Mouse (Mus musculus): ENCODE data around the gene Atoh7. TPM values are rescaled to one million over a fixed set of nuclear protein-coding genes. Genes with fewer than 3 reads are reported as not detected.

The Atoh7 gene
- polyA plus RNA-seq, 1 experiment from 2014 or later = 0.34 TPM

DNA sequence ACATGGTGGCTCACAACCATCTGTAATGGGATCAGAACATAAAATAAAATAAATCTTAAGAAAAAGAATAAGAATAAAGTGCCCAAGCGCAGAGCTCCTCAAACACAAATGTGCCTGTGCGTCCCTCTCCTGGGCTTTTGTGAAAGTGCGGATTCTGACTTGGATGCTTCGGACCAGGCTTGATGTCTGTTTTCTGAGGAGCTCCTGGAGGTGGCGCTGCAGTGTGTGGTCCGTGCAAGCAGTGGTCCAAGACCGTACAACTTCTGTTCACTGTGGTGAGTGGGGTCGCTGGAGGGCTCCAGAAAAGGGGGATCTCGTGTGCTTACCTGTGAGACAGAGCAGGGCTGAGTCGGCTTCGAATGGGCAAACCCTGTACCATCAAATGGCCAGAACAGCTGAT is 25.9 kb downstream of the Atoh7 start:
- H3K4me1 ChIP-seq (replicated peaks; ENCODE audit: control insufficient read depth, insufficient read depth, low read length) = no peaks in the 10 kb centered on the region
- peak; percentile 40 for DNase-seq (ENCODE audit: low spot score)
- WGBS = 30% methylated on average over 11 of the region's 11 CpGs
- no peak overlapping the region for H3K27ac ChIP-seq (ENCODE audit: low read depth, low read length)
- no peaks in the 10 kb centered on the region for H3K27me3 ChIP-seq (ENCODE audit: control insufficient read depth, insufficient read depth, low read length)
- no peak for ATAC-seq (ENCODE audit: low FRiP score)
- H3K36me3 ChIP-seq (ENCODE audit: control insufficient read depth, insufficient read depth, low read length) = no peaks in the 10 kb centered on the region
- no peak overlapping the region for H3K4me2 ChIP-seq (replicated peaks; ENCODE audit: low read depth, low read length)
- H3K4me3 ChIP-seq (ENCODE audit: low read depth, low read length) = no peak overlapping the region
- no peaks in the 10 kb centered on the region for H3K9me3 ChIP-seq (ENCODE audit: control insufficient read depth, low read length)
- no peak overlapping the region for H3K9ac ChIP-seq (ENCODE audit: low read depth, low read length)

DNA sequence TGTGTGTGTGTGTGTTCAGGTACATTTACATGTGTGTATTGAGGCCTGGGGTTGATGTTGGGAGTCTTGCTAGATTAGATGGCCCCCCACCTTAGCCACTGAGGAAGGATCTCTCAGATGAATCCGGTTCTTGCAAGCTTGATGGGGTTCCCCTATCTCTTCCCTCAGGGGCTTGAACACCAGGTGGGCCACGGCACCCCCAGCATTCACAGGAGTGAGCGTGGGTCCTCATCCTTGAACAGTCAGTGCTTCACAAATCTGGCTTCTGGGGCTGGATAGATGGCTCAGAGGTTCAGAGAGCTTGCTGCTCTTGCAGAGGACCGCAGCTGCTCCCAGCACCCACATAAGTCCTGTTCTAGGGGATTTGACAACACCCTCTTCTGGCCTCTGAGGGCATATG is 26.7 kb downstream of the Atoh7 start:
- Histone ChIP-seq H3K9ac (ENCODE audit: low read depth, low read length) (no peak overlapping the region), H3K27ac (ENCODE audit: low read depth, low read length) (no peak overlapping the region), H3K4me3 (ENCODE audit: low read depth, low read length) (no peak overlapping the region), H3K36me3 (ENCODE audit: control insufficient read depth, insufficient read depth, low read length) (no peaks in the 10 kb centered on the region), H3K27me3 (ENCODE audit: control insufficient read depth, insufficient read depth, low read length) (no peaks in the 10 kb centered on the region), H3K4me1 (replicated peaks; ENCODE audit: control insufficient read depth, insufficient read depth, low read length) (no peaks in the 10 kb centered on the region), H3K9me3 (ENCODE audit: control insufficient read depth, low read length) (no peaks in the 10 kb centered on the region), H3K4me2 (replicated peaks; ENCODE audit: low read depth, low read length) (no peak overlapping the region)
- DNase-seq (ENCODE audit: low spot score) = no peak
- WGBS = 81% methylated on average over 4 of the region's 4 CpGs
- no peak for ATAC-seq (ENCODE audit: low FRiP score)

DNA sequence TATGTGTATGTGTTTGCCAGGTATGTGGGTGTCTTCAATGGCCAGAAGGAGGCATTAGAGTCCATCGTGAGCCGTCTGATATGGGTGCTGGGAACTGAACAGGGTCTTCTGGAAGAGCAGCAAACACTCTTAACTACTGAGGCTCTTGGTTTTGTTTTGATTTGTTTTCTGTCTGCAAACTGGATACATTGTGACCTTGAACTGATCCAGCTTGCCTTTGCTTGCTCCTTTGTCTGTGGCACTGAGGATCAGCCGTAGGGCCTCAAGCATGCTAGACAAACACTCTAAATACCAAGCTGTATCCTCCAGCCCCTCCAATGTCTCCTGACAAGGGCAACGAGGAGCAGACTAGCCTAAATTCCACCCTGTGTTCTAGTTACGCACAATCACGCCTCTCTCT is 27.7 kb downstream of the Atoh7 start:
- Histone ChIP-seq H3K4me3 (ENCODE audit: low read depth, low read length) (no peak overlapping the region), H3K9ac (ENCODE audit: low read depth, low read length) (no peak overlapping the region), H3K4me1 (replicated peaks; ENCODE audit: control insufficient read depth, insufficient read depth, low read length) (no peaks in the 10 kb centered on the region), H3K27ac (ENCODE audit: low read depth, low read length) (no peak overlapping the region), H3K9me3 (ENCODE audit: control insufficient read depth, low read length) (no peaks in the 10 kb centered on the region), H3K27me3 (ENCODE audit: control insufficient read depth, insufficient read depth, low read length) (no peaks in the 10 kb centered on the region), H3K36me3 (ENCODE audit: control insufficient read depth, insufficient read depth, low read length) (no peaks in the 10 kb centered on the region), H3K4me2 (replicated peaks; ENCODE audit: low read depth, low read length) (no peak overlapping the region)
- WGBS = 94% methylated on average over 6 of the region's 6 CpGs
- ATAC-seq (ENCODE audit: low FRiP score) (no peak), DNase-seq (ENCODE audit: low spot score) (no peak)

DNA sequence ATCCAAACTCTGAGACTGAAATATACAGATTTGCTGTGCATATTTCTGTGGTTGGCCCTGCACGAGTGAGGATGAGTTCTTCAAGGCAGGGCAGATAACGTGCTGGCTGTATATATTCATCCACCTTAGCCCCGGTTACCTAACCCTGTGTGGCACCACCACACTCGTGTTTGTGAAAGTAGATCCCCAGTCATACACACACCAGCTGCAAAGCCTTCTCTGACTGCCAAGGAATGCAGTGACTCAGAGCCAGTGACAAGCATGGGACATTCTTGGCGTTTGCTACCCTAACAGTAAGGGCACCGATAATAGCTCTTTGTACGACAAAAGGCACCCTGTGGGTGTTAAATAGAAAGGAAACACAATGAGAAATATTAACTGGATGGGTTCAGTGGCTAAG is 28.8 kb downstream of the Atoh7 start:
- DNase-seq (ENCODE audit: low spot score) = no peak
- H3K4me2 ChIP-seq (replicated peaks; ENCODE audit: low read depth, low read length) = no peak overlapping the region

DNA sequence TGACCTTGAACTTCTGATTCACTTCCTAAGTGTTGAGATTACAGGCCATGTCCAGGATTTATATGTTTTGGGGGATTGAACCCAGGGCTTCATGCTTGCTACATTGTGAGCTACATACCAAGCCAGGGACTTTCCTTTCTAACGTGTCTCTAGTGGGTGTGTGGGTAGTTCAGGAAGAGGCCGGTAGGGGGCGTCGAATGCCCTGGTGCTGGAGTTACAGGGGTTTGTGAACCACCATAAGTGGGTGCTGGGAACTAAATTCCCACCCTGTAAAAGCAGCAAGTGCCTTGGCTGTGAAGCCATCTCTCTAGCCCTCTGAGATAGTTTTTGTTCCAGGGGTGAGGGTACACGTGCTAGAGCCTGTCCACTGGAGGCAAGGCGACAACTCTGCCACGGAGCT is 31.0 kb downstream of the Atoh7 start:
- no peak overlapping the region for H3K27ac ChIP-seq (ENCODE audit: low read depth, low read length)
- DNase-seq (ENCODE audit: low spot score) (no peak), ATAC-seq (ENCODE audit: low FRiP score) (no peak)
- H3K9ac ChIP-seq (ENCODE audit: low read depth, low read length) = no peak overlapping the region
- H3K4me2 ChIP-seq (replicated peaks; ENCODE audit: low read depth, low read length) = no peak overlapping the region
- no peaks in the 10 kb centered on the region for H3K9me3 ChIP-seq (ENCODE audit: control insufficient read depth, low read length)
- H3K27me3 ChIP-seq (ENCODE audit: control insufficient read depth, insufficient read depth, low read length) = no peaks in the 10 kb centered on the region
- 76% methylated on average over 7 of the region's 7 CpGs for WGBS
- no peak overlapping the region for H3K4me3 ChIP-seq (ENCODE audit: low read depth, low read length)
- no peaks in the 10 kb centered on the region for H3K4me1 ChIP-seq (replicated peaks; ENCODE audit: control insufficient read depth, insufficient read depth, low read length)
- no peaks in the 10 kb centered on the region for H3K36me3 ChIP-seq (ENCODE audit: control insufficient read depth, insufficient read depth, low read length)

More for the DNA sequence above, 28.8 kb downstream of the Atoh7 start:
- ATAC-seq (ENCODE audit: low FRiP score) = no peak
- H3K4me1 ChIP-seq (replicated peaks; ENCODE audit: control insufficient read depth, insufficient read depth, low read length) = no peaks in the 10 kb centered on the region
- H3K9me3 ChIP-seq (ENCODE audit: control insufficient read depth, low read length) = no peaks in the 10 kb centered on the region
- no peak overlapping the region for H3K27ac ChIP-seq (ENCODE audit: low read depth, low read length)
- H3K27me3 ChIP-seq (ENCODE audit: control insufficient read depth, insufficient read depth, low read length) = no peaks in the 10 kb centered on the region
- WGBS = 74% methylated on average over 7 of the region's 7 CpGs
- no peak overlapping the region for H3K9ac ChIP-seq (ENCODE audit: low read depth, low read length)
- no peaks in the 10 kb centered on the region for H3K36me3 ChIP-seq (ENCODE audit: control insufficient read depth, insufficient read depth, low read length)
- H3K4me3 ChIP-seq (ENCODE audit: low read depth, low read length) = no peak overlapping the region

DNA sequence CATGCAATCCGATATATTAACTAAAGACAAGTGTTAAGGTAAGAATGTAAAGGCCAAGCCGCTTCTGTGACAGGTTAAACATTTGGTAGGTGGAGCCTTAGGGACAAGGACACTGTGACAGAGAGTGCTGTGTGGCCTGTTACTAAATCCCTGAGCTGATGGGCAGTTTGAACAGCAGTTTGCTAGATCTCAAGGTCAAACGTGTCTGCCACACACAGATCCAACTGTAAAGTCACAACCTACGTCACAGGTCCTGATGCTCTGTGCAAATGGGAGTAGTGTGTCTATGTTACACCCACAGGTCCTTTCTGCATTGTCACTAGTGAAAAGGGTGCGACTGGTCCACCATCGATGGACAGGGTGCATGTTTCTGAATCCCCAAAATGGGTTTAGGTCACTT is 32.9 kb downstream of the Atoh7 start:
- Histone ChIP-seq H3K9me3 (ENCODE audit: control insufficient read depth, low read length) (no peaks in the 10 kb centered on the region), H3K9ac (ENCODE audit: low read depth, low read length) (no peak overlapping the region), H3K36me3 (ENCODE audit: control insufficient read depth, insufficient read depth, low read length) (no peaks in the 10 kb centered on the region), H3K27me3 (ENCODE audit: control insufficient read depth, insufficient read depth, low read length) (no peaks in the 10 kb centered on the region), H3K27ac (ENCODE audit: low read depth, low read length) (no peak overlapping the region), H3K4me1 (replicated peaks; ENCODE audit: control insufficient read depth, insufficient read depth, low read length) (no peaks in the 10 kb centered on the region), H3K4me3 (ENCODE audit: low read depth, low read length) (no peak overlapping the region), H3K4me2 (replicated peaks; ENCODE audit: low read depth, low read length) (no peak overlapping the region)
- ATAC-seq (ENCODE audit: low FRiP score) = no peak
- 88% methylated on average over 6 of the region's 6 CpGs for WGBS
- no peak for DNase-seq (ENCODE audit: low spot score)

DNA sequence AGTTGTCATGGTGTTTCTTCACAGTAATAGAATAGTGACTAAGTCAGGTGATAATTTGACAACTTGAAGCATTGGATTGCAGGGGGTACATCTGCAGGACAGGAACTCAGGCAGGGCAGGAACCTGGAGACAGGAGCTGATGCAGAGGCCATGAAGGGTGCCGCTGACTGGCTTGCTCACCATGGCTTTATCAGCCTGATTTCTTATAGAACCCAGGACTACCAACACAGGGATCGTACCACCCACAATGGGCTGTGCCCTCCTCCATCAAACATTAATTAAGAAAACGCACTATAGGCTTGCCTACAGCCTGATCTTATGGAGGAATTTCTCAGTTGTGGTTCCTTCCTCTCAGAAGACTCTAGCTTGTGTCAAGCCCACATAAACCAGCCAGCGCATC is 33.9 kb downstream of the Atoh7 start:
- Histone ChIP-seq H3K27ac (ENCODE audit: low read depth, low read length) (no peak overlapping the region), H3K4me3 (ENCODE audit: low read depth, low read length) (no peak overlapping the region), H3K9ac (ENCODE audit: low read depth, low read length) (no peak overlapping the region), H3K9me3 (ENCODE audit: control insufficient read depth, low read length) (no peaks in the 10 kb centered on the region), H3K27me3 (ENCODE audit: control insufficient read depth, insufficient read depth, low read length) (no peaks in the 10 kb centered on the region), H3K36me3 (ENCODE audit: control insufficient read depth, insufficient read depth, low read length) (no peaks in the 10 kb centered on the region), H3K4me1 (replicated peaks; ENCODE audit: control insufficient read depth, insufficient read depth, low read length) (no peaks in the 10 kb centered on the region), H3K4me2 (replicated peaks; ENCODE audit: low read depth, low read length) (no peak overlapping the region)
- DNase-seq (ENCODE audit: low spot score) (no peak), ATAC-seq (ENCODE audit: low FRiP score) (no peak)
- WGBS = 93% methylated on average over 4 of the region's 4 CpGs

DNA sequence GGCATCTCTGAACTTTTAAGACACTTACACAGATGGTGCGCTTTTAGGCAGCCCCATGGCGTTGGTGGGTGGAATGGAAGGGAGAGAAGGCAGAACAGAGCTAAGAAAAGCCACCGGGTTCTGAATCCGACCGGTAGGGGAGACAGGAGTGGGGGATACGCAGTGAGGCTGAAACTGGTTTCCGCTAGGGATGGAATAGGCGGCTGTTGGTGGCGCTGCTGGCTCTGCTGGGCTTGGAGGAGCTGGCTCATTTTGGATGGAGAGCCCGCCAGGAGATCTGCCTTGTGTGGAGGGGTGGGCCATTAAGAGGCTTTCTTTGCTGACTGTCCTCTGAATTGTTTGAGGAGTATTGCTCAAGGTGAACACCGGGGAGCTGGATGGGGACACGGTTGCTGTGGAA is 36.2 kb downstream of the Atoh7 start:
- no peak overlapping the region for H3K4me3 ChIP-seq (ENCODE audit: low read depth, low read length)
- no peaks in the 10 kb centered on the region for H3K9me3 ChIP-seq (ENCODE audit: control insufficient read depth, low read length)
- no peak overlapping the region for H3K9ac ChIP-seq (ENCODE audit: low read depth, low read length)
- WGBS = 52% methylated on average over 12 of the region's 12 CpGs
- H3K4me2 ChIP-seq (replicated peaks; ENCODE audit: low read depth, low read length) = no peak overlapping the region
- DNase-seq (ENCODE audit: low spot score) (no peak), ATAC-seq (ENCODE audit: low FRiP score) (no peak)
- H3K36me3 ChIP-seq (ENCODE audit: control insufficient read depth, insufficient read depth, low read length) = no peaks in the 10 kb centered on the region
- H3K27me3 ChIP-seq (ENCODE audit: control insufficient read depth, insufficient read depth, low read length) = no peaks in the 10 kb centered on the region
- no peak overlapping the region for H3K27ac ChIP-seq (ENCODE audit: low read depth, low read length)
- H3K4me1 ChIP-seq (replicated peaks; ENCODE audit: control insufficient read depth, insufficient read depth, low read length) = no peaks in the 10 kb centered on the region

DNA sequence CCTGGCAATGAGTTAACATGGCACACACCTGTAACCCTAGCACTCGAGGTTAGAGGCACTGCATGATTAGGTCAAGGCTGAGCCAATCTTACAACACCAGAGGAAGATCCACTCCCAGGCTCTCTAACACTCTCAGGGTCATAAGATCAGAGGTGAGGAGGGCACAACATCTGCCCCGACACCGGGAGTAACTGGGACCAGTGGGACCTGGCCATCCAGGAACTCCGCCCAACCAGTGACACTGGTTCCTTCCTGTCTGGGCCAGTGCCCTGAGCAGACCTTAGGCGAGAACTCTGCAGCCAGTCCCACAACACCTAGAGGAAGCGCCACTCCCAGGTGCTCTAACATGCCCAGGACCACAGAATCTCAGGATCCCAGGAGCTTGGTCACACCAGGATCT is 37.0 kb downstream of the Atoh7 start:
- WGBS = 82% methylated on average over 6 of the region's 6 CpGs
- H3K9ac ChIP-seq (ENCODE audit: low read depth, low read length) = no peak overlapping the region
- no peak for DNase-seq (ENCODE audit: low spot score)
- no peaks in the 10 kb centered on the region for H3K9me3 ChIP-seq (ENCODE audit: control insufficient read depth, low read length)
- H3K4me3 ChIP-seq (ENCODE audit: low read depth, low read length) = no peak overlapping the region
- H3K4me1 ChIP-seq (replicated peaks; ENCODE audit: control insufficient read depth, insufficient read depth, low read length) = no peaks in the 10 kb centered on the region
- H3K4me2 ChIP-seq (replicated peaks; ENCODE audit: low read depth, low read length) = no peak overlapping the region
- no peaks in the 10 kb centered on the region for H3K36me3 ChIP-seq (ENCODE audit: control insufficient read depth, insufficient read depth, low read length)
- no peak for ATAC-seq (ENCODE audit: low FRiP score)
- H3K27ac ChIP-seq (ENCODE audit: low read depth, low read length) = no peak overlapping the region
- H3K27me3 ChIP-seq (ENCODE audit: control insufficient read depth, insufficient read depth, low read length) = no peaks in the 10 kb centered on the region
